Mouse (Mus musculus) heart, embryonic 11.5 days (tissue): ENCODE results near the gene Elavl1. TPM values are rescaled to one million over a fixed set of nuclear protein-coding genes. Genes with fewer than 3 reads are reported as not detected.

Source experiments
- ATAC-seq: fragments of 200-750 bp; cut with Nextera tagmentation; replicated peaks from 2 replicates; pipeline ENCODE4 v1.8.0; 2017; ENCODE audit warnings: moderate library complexity; ENCODE audit not compliant: insufficient number of reproducible peaks, low FRiP score, low TSS enrichment
- H3K27ac ChIP-seq: fragments of 300-500 bp; sonication (generic); 2 replicates; pipeline ENCODE4 v1.5.1; 2014; ENCODE audit warnings: mild to moderate bottlenecking, low read depth, low read length
- H3K27me3 ChIP-seq: fragments of 300-500 bp; sonication (generic); 2 replicates; pipeline ENCODE4 v1.6.1; 2014; ENCODE audit warnings: mild to moderate bottlenecking, low read length, mixed read lengths; ENCODE audit not compliant: control insufficient read depth, insufficient read depth
- H3K36me3 ChIP-seq: fragments of 300-500 bp; sonication (generic); 2 replicates; pipeline ENCODE4 v1.6.1; 2014; ENCODE audit warnings: mild to moderate bottlenecking, low read length, moderate library complexity, mixed read lengths; ENCODE audit not compliant: control insufficient read depth, insufficient read depth
- H3K4me1 ChIP-seq: fragments of 300-500 bp; sonication (generic); 2 replicates; pipeline ENCODE4 v1.6.1; 2014; ENCODE audit warnings: low read length; ENCODE audit not compliant: control insufficient read depth, insufficient read depth
- H3K4me2 ChIP-seq: fragments of 300-500 bp; sonication (generic); 2 replicates; pipeline ENCODE4 v1.6.1; 2014; ENCODE audit warnings: mild to moderate bottlenecking, moderate library complexity
- H3K4me3 ChIP-seq: fragments of 300-500 bp; sonication (generic); 2 replicates; pipeline ENCODE4 v1.5.1; 2014; ENCODE audit warnings: low read depth, low read length
- H3K9ac ChIP-seq: fragments of 300-500 bp; sonication (generic); 2 replicates; pipeline ENCODE4 v1.6.1; 2014; ENCODE audit warnings: mild to moderate bottlenecking, low read depth, low read length, moderate library complexity
- H3K9me3 ChIP-seq: fragments of 300-500 bp; sonication (generic); replicated peaks from 2 replicates; pipeline ENCODE4 v1.6.1; 2016; ENCODE audit warnings: low read length; ENCODE audit not compliant: control insufficient read depth
- WGBS: fragments of 180-500 bp; shearing (Covaris S2); extraction: QIAGEN DNeasy Blood & Tissue Kit; methylation state at CpG from one replicate; pipeline ENCODE4 v1.1.7; 2014; ENCODE audit not compliant: insufficient replicate concordance; 5-methylcytosine and 5-hydroxymethylcytosine counted together
- polyA plus RNA-seq: library from polyadenylated mRNA; unstranded; fragments of >200 nt; fragmentation: Nextera tagmentation; extraction: Ambion mirVana; gene quantifications from 2 replicates; pipeline ENCODE4 v1.2.1, GENCODE M21; 2014

Gene Elavl1
- polyA plus RNA-seq, 1 experiment from 2014 or later, result 208 TPM

DNA sequence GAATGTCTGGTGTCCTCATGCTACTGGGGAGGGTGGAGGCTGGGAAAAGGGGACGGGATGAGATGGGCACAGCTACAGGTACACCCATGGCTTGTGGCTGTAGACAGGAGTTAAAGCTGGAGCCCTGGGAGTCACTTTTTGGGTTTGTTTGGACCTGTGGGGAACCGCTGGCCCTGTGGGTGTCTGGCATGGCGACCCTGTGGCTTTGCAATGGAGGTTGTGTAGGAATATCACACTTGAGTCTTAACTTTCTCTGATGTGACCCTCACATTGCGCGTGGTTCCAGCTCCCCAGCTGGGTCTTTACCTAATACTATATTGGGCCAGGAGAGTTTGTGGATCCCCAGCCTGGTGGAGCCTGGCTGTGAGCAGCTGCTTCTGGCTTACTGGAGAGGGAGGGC is 80.2 kb downstream of the Elavl1 start:
- H3K9ac ChIP-seq, result no peak overlapping the region
- H3K4me3 ChIP-seq, result no peak overlapping the region
- H3K4me2 ChIP-seq, result no peak overlapping the region
- H3K4me1 ChIP-seq, result peaks cover 13% of the 10 kb centered on the region
- H3K27ac ChIP-seq, result no peak overlapping the region
- WGBS, result 94% methylated on average over 5 of the region's 5 CpGs
- H3K9me3 ChIP-seq, result no peaks in the 10 kb centered on the region
- ATAC-seq, result no peak
- peaks cover 31% of the 10 kb centered on the region for H3K36me3 ChIP-seq
- H3K27me3 ChIP-seq, result peaks cover under 1% of the 10 kb centered on the region; the same call in 1 of the 2 replicates

DNA sequence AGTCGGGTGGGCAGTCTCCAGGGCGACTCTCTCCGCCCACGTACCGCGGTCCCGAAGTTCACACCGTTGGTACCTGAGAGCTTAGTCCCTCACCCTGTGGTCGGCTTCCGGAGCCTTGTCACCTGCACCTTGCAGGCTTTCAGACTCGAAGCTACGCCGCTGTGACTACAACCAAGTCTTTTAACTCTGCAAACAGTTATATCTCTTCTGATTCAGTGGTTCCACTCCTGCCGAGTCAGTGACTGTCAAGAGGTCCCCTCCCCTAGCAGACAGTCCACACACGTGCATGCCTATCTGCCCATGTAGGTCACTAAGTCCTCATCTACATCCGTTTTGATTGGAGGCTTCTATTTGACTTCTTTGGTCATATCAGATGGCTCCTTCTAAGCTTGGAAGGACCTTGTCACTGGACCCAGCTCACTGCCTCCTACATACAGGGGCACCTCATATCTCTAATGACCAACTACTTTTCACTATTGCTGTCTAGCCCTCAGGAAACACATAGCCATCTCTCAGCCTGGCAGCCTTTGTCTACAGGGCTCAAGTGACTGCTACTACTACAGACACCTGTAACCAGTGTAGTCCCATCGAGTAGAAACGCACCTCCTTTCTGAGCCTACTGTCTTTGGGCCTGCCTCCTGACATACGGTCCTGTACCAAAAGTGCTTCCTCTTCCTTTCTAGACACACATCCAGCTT is 85.9 kb downstream of the Elavl1 start:
- Histone ChIP-seq H3K9ac (peak overlapping the region; percentile 88), H3K4me2 (peak overlapping the region; percentile 61), H3K27me3 (peaks cover 9% of the 10 kb centered on the region), H3K4me1 (peaks cover 10% of the 10 kb centered on the region), H3K4me3 (peak overlapping the region; percentile 68), H3K9me3 (no peaks in the 10 kb centered on the region), H3K36me3 (peaks cover 13% of the 10 kb centered on the region; the same call in 1 of the 2 replicates), H3K27ac (peak overlapping the region; percentile 95)
- 13% methylated on average over 19 of the region's 19 CpGs for WGBS
- peak; percentile 15 for ATAC-seq

DNA sequence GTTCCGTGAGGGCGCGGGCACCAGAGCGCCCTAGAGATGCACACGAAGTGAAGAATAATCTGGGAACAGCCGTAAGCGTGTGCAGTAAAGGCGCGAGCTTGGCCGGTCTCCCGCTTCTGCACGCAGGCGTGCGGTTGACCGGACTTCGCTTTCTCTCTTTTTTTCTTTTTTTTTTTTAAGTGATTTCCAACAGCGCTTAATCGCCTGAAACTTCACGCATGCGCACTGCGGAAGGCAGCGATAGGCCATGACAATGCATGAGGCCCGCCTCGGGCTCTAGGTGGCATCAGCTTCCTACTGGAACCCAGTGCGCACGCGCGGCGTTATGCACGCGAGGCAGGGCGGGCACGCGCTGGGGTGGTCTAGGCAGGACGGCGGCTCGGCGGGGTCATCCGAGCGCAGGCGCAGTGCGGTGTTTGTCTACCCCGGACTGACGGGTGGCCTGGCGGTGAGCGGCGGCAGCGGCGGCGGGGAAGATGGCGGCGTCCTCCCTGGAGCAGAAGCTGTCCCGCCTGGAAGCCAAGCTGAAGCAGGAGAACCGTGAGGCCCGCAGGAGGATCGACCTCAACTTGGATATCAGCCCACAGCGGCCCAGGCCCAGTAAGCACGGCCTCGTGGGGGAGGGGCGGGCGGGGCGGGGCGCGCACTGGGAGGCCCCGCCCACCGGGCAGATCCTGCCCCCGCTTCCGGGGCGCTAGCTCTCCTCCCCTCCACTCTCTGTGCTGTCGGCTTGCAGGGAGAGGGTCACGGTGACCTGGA is 86.6 kb downstream of the Elavl1 start, which contains the start of the genes Map2k7 and Gm49320:
Gene Map2k7 (plus strand): TSS at position 307 of the 759 bp plus-strand sequence.
Gene Gm49320 (plus strand): TSS at position 432 of the 759 bp plus-strand sequence.
- H3K9me3 ChIP-seq, result no peaks in the 10 kb centered on the region
- peak; percentile 92 for ATAC-seq
- H3K4me1 ChIP-seq, result peaks cover 10% of the 10 kb centered on the region
- peak within 1 kb of the TSS; percentile 68 for H3K4me3 ChIP-seq
- peak within 1 kb of the TSS; percentile 95 for H3K27ac ChIP-seq
- H3K9ac ChIP-seq, result peak within 1 kb of the TSS; percentile 88
- peaks cover 9% of the 10 kb centered on the region for H3K27me3 ChIP-seq
- peaks cover 9% of the 10 kb centered on the region; the same call in 1 of the 2 replicates for H3K36me3 ChIP-seq
- peak within 1 kb of the TSS; percentile 61 for H3K4me2 ChIP-seq
- WGBS, result under 1% methylated on average over 63 of the region's 71 CpGs

DNA sequence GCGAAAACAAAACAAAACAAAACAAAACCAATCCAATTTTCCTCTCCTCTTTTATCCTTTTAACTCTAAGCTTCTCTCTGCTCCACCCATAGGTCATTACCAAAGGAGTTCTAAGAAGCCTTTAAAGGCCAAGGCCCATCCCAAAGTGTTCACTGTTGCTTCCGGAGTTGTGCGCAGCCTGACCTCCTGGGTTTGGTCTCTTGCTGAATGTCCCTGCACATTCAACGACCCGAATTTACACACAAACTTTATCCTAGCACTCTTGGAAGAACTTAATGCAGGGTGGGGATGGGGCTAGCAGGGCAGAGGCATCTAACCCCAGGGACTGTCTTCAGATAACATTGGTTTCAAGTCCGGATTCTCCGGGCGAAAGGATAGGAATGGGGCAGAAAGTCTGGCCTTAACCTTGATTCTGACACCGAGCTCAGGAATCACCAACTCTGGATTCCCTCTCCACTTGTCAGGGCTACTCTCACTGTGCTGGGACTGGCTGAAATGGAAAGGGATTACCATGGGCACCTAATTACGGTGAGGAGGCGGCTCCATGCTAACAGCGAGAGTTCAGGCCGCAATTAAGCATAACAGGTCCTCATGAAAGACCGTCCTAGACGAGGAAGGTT is 87.3 kb downstream of the Elavl1 start:
- no peaks in the 10 kb centered on the region for H3K9me3 ChIP-seq
- WGBS, result 18% methylated on average over 15 of the region's 15 CpGs
- peak overlapping the region; percentile 88 for H3K9ac ChIP-seq
- H3K4me1 ChIP-seq, result peaks cover 10% of the 10 kb centered on the region
- H3K27me3 ChIP-seq, result peaks cover 9% of the 10 kb centered on the region
- H3K27ac ChIP-seq, result peak overlapping the region; percentile 95
- no peak for ATAC-seq
- peak overlapping the region; percentile 68 for H3K4me3 ChIP-seq
- H3K36me3 ChIP-seq, result peaks cover 3% of the 10 kb centered on the region; the same call in 1 of the 2 replicates
- H3K4me2 ChIP-seq, result peak overlapping the region; percentile 61

Other genes with a start within 250 kb of the Elavl1 start
- gene Cd209f, start 219.6 kb downstream of the Elavl1 start, polyA plus RNA-seq, result not detected in 2 replicates
- not detected in 2 replicates for gene Cd209g, start 191.3 kb downstream of the Elavl1 start, polyA plus RNA-seq
- 10.3 and 12.7 TPM in 2 replicates for gene Evi5l, start 158.8 kb downstream of the Elavl1 start, polyA plus RNA-seq
- gene Prr36, start 108.0 kb downstream of the Elavl1 start, polyA plus RNA-seq, result 0.35 and 0.63 TPM in 2 replicates
- 0.06 TPM in 1 of 2 replicates, not detected in the other for gene Lrrc8e, start 98.6 kb downstream of the Elavl1 start, polyA plus RNA-seq
- 12.5 and 14.4 TPM in 2 replicates for gene Map2k7, start 86.7 kb downstream of the Elavl1 start, polyA plus RNA-seq
- gene Gm49320, start 86.5 kb downstream of the Elavl1 start, polyA plus RNA-seq, result 0.07 TPM in 1 of 2 replicates, not detected in the other
- 2.5 and 2.9 TPM in 2 replicates for gene Tgfbr3l, start 77.2 kb downstream of the Elavl1 start, polyA plus RNA-seq
- gene Snapc2, start 72.3 kb downstream of the Elavl1 start, polyA plus RNA-seq, result 41.7 and 45.3 TPM in 2 replicates
- 33.0 and 33.5 TPM in 2 replicates for gene Ctxn1, start 66.1 kb downstream of the Elavl1 start, polyA plus RNA-seq
- 76.9 and 79.6 TPM in 2 replicates for gene Timm44, start 49.5 kb downstream of the Elavl1 start, polyA plus RNA-seq
- 13.4 and 14.2 TPM in 2 replicates for gene Ccl25, start 203 bp downstream of the Elavl1 start, polyA plus RNA-seq
- 26.0 and 34.9 TPM in 2 replicates for gene Cers4, start 167.6 kb upstream of the Elavl1 start, polyA plus RNA-seq